Mouse (Mus musculus) kidney, postnatal 14 days (tissue): ENCODE data around the gene Vipr2.

Experiments used
- DNase-seq: peaks from one replicate; pipeline ENCODE4 v3.0.0; 2022; ENCODE audit warnings: mixed read lengths

Gene Vipr2

GRCm38 (mm10) chr12:116097166-116097565, 19.6 kb downstream of the Vipr2 start:
- no peak for DNase-seq

GRCm38 (mm10) chr12:116101945-116102344, 24.4 kb downstream of the Vipr2 start:
- no peak for DNase-seq

GRCm38 (mm10) chr12:116109451-116110353, 32.2 kb downstream of the Vipr2 start:
- DNase-seq, result no peak

- DNase-seq, result no peak
These were observed 33.6 kb downstream of the Vipr2 start for GRCm38 (mm10) chr12:116111007-116111694.

GRCm38 (mm10) chr12:116115781-116116180, 38.3 kb downstream of the Vipr2 start:
- no peak for DNase-seq

GRCm38 (mm10) chr12:116116455-116116854, 38.9 kb downstream of the Vipr2 start:
- no peak for DNase-seq

DNA sequence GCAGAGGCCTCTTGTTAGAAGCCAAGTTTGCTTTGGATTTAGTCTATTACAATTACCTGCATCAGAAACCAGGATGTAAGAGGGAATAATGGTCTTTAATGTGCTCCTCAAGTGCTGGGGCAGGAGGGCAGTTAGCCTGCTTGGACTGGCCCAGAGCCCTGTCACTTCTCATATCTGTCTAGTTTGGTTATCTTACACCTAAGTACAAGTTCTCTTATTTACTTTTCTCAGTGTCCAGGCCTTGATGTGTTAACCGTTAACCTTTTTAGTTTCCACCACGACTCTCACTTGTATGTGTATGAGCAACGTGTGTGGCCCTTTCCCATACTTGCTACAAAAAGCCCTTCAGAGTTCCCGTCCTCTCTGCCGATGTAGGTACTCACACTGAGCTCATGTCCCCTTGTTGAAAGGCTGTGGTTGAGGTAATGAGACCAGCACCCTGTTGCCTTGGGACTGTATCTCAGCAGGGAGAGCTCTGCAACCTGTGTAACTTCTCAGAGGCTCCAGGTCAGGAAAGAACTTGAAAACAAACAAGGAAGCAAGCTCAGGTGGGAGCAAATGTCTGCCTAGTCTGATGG, 39.9 kb downstream of the Vipr2 start:
- no peak for DNase-seq

GRCm38 (mm10) chr12:116119001-116119400, 41.5 kb downstream of the Vipr2 start:
- no peak for DNase-seq

DNA sequence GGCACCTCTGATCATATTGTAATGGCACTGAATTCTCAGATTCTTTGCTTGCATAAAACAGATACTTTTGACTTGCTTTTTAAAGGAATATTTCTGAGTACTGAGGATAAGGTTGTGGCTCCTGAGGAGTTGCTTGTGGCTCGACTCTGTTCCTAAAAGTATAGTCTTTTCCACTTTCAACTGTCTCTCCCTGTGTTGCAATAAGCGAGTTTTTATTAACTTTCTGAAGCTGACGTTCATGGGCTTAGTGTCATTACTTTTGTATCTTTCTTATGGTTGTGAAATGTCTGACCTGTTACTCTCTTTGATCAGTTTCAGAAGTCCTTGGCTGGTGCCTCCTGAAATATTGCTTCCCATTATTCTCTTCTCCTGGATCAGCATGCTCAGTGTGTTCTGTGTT, 46.3 kb downstream of the Vipr2 start:
- no peak for DNase-seq

DNA sequence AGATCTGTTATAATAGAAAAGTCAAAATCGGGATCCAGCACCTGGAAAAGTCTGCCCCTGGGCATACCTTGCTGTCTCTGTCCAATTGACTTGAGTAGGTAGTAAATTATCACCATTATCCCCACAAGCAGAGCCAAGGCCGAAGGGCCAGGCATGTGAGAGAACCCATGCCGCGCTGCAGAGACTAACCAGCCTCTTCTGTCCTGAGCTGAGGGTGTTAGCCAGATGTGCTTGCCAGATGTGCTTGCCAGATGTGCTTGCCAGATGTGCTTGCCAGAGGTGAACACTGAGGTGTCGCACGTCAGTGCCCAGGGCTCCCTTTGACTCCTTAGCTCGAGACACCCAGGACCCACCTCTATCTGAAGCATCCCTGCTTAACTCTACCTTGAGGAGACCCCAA, 53.4 kb downstream of the Vipr2 start:
- DNase-seq, result no peak

GRCm38 (mm10) chr12:116132909-116133308, 55.4 kb downstream of the Vipr2 start:
- no peak for DNase-seq

DNA sequence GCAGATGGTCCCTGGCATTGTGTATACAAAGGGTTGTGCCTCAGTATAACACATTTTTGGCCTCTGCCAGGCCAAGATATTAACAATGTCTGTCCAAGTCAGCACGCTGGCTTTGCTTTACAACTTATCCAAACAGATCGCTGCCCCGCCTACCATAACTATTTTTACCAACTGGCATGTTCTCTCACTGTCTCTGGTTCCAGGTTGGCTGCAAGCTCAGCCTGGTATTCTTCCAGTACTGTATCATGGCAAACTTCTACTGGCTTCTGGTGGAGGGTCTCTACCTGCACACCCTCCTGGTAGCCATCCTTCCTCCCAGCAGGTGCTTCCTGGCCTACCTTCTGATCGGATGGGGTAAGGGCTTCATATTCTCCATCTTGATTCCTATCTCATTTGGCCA, 58.4 kb downstream of the Vipr2 start:
- no peak for DNase-seq

- no peak for DNase-seq
These were observed 61.0 kb downstream of the Vipr2 start for GRCm38 (mm10) chr12:116138322-116139205.

DNA sequence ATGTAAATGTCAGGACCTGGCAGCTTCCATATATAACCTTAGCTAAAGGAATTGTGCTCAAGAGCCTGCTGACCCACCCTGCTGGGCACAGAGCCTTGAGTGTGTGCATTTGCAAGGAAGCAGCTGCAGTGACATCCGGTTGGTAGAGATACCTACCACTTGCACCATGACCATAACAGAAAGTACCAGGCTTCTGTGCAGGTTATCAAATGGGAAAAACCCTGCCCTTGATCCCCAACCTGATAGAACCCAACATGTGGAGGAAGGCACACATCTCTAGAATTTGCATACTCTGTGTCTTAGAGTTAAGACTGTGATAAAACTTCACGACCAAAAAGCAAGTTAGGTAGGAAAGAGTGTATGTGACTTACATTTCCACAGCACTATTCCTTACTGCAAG, 63.1 kb downstream of the Vipr2 start:
- DNase-seq, result no peak

DNA sequence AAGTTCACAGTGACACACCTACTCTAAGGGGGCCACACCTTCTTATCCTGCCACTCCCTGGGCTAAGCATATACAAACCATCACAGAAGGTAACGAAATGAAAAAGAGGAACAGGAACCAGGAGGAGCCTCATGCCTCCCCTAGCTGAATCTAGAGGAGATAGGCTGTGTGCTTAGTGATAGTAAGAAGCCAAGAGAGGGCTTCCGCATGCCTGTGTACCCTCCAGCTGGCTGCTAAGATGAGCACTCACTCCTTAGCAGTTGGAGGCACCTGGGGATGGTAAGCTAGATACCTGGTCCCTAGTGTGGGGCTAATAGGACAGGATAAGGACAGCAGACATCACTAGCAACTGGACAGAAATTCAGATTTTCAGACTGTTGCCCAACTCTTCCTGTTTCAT, 64.3 kb downstream of the Vipr2 start:
- DNase-seq, result no peak

DNA sequence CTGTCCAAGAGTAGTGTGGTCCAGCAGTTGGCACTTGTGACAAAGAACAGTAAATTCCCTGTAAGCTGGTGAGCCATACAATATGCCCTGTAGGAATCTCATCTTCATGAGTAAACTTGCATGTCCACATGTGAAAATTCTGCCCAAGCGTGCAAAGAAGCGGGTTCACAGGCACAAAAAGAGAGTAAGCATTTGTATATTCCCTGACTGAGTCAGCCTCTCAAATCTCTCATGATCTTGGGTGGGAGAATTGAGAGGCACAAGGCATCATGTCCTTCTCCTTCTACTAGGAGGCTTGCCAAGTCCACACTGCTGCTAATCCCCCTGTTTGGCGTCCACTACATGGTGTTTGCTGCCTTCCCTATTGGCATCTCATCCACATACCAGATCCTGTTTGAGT, 64.9 kb downstream of the Vipr2 start:
- no peak for DNase-seq

DNA sequence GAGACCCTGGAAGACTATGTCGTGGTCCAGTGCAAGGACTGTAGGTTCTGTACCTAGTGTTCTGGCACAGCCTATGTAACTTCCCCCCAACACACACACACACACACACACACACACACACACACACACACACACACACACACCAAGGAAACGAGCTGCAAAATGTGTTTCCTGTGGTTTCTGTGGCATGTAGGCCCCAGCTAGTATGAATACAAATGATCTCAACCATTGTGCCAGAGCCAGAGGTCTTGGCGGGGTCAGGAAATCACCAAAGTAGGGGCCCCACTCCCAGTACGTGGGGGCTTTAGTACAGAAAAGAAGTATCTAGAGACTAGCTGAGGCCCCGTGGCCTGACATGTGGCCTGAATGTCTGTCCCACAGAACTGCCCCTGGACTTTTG, 67.7 kb downstream of the Vipr2 start:
- DNase-seq, result no peak

GRCm38 (mm10) chr12:116145686-116146085, 68.2 kb downstream of the Vipr2 start:
- no peak for DNase-seq

DNA sequence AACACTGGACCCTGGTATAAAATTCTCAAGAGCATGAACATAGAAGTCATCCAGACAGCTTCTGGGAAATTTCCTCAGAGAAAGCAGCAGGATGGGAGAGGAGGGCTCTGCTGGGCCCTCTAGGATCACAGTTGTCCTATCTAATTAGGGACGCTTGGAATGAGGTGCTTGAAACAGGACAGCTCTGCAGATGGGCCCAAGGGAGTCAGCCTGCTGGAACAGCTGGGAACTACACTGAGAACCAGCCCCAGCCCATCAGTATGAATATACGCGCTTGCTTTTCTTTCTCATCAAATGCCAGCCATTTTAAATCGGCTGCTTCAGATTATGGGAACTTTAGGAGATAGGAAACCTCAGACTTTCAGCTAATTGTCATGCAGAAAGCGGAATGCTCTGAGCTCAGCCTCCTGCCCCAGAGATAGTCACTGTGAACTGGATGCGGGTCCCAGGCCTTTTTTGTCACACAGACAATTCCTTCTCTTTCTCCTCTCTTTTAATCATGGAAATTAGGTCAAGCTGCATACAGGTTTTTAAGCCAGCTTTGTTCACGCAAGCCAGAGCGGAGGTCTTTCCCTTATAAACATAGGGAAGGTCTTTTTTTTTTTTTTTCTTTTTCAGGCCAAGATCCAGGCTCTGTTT, 69.6 kb downstream of the Vipr2 start:
- no peak for DNase-seq

DNA sequence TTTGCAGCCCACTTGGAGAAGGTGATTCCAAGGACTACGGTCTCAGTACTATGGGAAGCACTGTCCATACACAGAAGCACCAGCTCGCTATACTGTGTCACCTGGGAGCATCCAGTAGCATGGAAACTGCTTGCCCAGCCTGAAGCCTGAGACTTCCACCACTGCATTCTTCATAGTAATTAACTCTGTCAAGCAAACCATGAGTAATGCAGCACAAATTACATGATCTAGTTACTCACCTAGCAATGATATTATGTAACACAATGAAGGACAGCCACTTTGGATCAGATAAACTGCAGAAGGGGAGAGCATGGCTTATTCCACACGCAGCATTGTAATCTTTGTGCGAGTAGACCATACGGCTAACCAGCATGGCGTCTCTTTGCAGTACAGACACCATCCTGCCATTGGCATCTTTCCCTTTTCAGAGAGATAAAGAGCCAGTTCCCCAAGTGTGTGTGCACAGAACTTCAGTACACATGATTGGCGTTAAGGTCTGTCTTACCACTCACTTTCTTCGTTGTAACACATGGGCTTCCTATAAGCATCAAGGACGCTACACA, 75.4 kb downstream of the Vipr2 start:
- no peak for DNase-seq

DNA sequence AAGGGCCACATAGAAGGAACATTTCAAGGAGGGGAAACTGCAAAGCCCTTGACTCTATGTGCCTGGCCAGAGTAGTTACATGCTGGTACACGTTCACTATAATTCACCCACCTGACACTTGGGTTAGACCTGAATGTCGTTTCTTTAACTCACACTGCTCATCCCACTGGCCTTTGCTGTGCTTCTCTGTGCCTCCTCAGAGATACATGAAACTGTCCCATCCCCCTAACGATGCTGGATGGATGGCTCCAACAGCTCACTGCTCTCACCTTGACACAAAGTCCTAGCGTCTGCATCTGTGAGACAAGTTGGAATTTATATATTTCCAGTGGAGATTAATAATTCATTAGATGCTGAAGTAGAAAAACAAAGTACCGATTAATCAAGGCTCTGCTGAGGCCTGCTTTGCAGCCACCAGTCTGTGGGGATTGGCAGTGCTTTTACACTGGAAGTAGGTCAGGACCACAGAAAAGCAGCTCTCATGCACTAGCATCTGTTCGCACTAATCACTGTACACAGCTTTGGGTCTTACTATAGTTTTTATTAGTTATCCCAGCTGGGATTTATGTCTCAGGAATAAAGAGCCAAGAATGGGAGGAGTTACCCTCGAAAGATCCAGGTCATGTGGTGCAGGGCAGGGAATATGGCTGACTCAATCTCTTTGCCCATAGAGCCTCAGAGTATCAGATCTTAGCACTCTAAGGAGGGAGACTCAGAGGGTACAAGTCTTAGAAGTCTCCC, 79.4 kb downstream of the Vipr2 start:
- DNase-seq, result no peak
